Mouse (Mus musculus) C2C12 (cell line): ENCODE data around the gene Vmn2r117.
"Not testable (repeated sequence)": the region's sequence is repeated elsewhere in the genome, so short reads cannot be mapped to it uniquely, and the experiment has no call there.

ENCODE experiments used
- CTCF ChIP-seq: IDR thresholded peaks from one replicate; pipeline ENCODE4 v1.5.1; 2011; ENCODE audit not compliant: control insufficient read depth, insufficient read depth, insufficient read length
- MAX ChIP-seq: IDR thresholded peaks from one replicate; pipeline ENCODE4 v1.6.1; 2011; ENCODE audit warnings: mild to moderate bottlenecking, control low read depth
- MYOG ChIP-seq: IDR thresholded peaks from one replicate; pipeline ENCODE4 v1.6.1; 2011; ENCODE audit not compliant: control insufficient read depth, insufficient read length; ENCODE audit errors: extremely low read depth
- USF1 ChIP-seq: IDR thresholded peaks from one replicate; pipeline ENCODE4 v1.6.1; 2011; ENCODE audit warnings: low read depth, mild to moderate bottlenecking, control low read depth, moderate library complexity

DNA sequence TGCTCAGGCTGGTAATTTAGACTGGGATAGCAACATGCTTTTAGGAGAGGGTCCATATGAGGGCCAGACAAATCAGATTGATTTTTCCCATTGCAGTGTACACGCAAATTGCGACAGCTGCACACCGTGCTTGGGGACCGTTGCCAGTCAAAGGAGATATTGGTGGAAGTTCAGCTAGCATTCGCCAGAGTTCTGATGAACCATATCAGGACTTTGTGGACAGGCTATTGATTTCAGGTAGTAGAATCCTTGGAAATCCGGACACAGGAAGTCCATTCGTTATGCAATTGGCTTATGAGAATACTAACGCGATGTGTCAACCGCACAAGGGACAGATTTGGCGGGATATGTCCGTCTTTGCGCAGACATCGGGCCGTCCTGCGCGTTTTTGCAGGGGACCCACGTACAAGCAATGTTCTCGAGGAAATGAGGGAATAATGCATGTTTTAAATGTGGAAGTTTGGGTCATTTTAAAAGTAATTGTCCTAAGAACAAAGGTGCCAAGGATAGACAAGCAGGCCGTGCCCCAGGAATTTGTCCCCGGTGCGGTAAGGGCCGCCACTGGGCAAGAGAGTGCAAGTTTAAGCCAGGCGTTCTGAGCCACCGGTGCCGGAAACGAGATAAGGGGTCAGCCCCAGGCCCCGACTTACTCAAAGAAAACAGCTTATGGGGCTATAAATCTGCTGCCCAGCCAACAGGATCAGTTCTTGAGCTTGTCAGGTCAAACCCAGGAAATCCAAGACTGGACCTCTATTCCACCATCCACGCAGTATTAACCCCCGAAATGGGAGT lies 43.6 kb upstream of the Vmn2r117 start:
- TF ChIP-seq CTCF, MAX, USF1, MYOG: not testable (repeated sequence)
